10 mouse cellular contexts compared by ENCODE assay signal in the genomic region with DNA sequence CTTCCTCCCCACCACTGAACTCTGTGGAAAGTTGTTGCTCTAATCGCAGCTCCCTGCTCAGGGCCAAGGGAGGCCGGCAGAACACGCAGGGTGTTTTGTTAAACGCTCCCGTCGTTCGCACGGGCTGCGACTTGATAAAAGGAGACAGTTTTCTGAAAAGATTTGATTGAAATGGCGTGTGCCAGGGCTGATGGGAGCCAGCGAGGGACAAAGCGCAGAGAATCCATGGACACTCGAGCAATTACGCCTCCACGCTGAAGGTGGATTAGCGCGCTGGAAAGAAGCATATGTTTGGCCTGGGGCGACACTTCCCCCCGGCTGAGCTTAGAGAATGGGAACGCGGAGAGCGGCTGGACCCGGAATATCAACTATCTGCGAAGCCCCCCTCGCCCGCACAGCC. TPM values are rescaled to one million over a fixed set of nuclear protein-coding genes. Genes with fewer than 3 reads are reported as not detected.
DNase-seq lines count a peak whose midpoint lies in the region; ATAC-seq and TF ChIP-seq lines count a peak whose summit lies in the region.
"Had no signal": no experiment of that assay in that cellular context is flagged by ENCODE, and none has a peak within 500 bp of the region (broad histone marks: within the 10 kb centered on the region; RNA-seq: fewer than 3 reads in every experiment).

No protein-coding gene starts in this region.

- H3K27me3 ChIP-seq in hindbrain, embryonic 10.5 days (ENCODE audit: insufficient read depth, poor library complexity, severe bottlenecking) = peaks cover 100% of the 10 kb centered on the region
- H3K27me3 ChIP-seq in midbrain, embryonic 13.5 days = peaks cover 99% of the 10 kb centered on the region
- H3K27me3 ChIP-seq in intestine, embryonic 16.5 days (replicated peaks; ENCODE audit: control insufficient read depth, insufficient read depth, low read length) = peaks cover 90% of the 10 kb centered on the region
- H3K27me3 ChIP-seq: Patski had no signal

- TF ChIP-seq CTCF in brain, embryonic 14.5 days (IDR thresholded peaks at IDR 0.05; ENCODE audit: borderline replicate concordance, extremely low read depth, insufficient read depth, insufficient read length) = no peak

- H3K9ac ChIP-seq in midbrain, embryonic 13.5 days (replicated peaks) = no peak overlapping the region
- no peak overlapping the region for H3K9ac ChIP-seq in intestine, embryonic 16.5 days (ENCODE audit: low read depth, low read length)
- H3K9ac ChIP-seq: lung, embryonic 14.5 days had no signal

- H3K4me1 ChIP-seq in hindbrain, embryonic 10.5 days (replicated peaks) = peaks cover 28% of the 10 kb centered on the region
- peaks cover 31% of the 10 kb centered on the region for H3K4me1 ChIP-seq in midbrain, embryonic 13.5 days (replicated peaks)
- H3K4me1 ChIP-seq in intestine, embryonic 16.5 days (ENCODE audit: control insufficient read depth, insufficient read depth, low read length) = no peaks in the 10 kb centered on the region

- no peaks in the 10 kb centered on the region for H3K9me3 ChIP-seq in hindbrain, embryonic 10.5 days
- no peaks in the 10 kb centered on the region for H3K9me3 ChIP-seq in midbrain, embryonic 13.5 days
- no peaks in the 10 kb centered on the region for H3K9me3 ChIP-seq in intestine, embryonic 16.5 days (ENCODE audit: control insufficient read depth, low read length)

- WGBS in hindbrain, embryonic 10.5 days = under 1% methylated on average over 26 of the region's 26 CpGs
- under 1% methylated on average over 26 of the region's 26 CpGs for WGBS in midbrain, embryonic 13.5 days
- 2% methylated on average over 26 of the region's 26 CpGs for WGBS in intestine, embryonic 16.5 days

- ATAC-seq in midbrain, embryonic 13.5 days = peak; percentile 74
- ATAC-seq in CD4-positive, CD25-positive, alpha-beta regulatory T cell, adult 4 months = no peak
- ATAC-seq in intestine, embryonic 16.5 days = no peak
- ATAC-seq: Patski had no signal

- DNase-seq in ES-CJ7 (ENCODE audit: low read depth, low spot score) = peak; percentile 70
- peak; percentile 88 for DNase-seq in brain, embryonic 14.5 days (ENCODE audit: low read depth)
- DNase-seq in hindbrain, embryonic 10.5 days (ENCODE audit: low spot score) = peak; percentile 64
- DNase-seq in cerebellum, adult 9-10 months = no peak
- DNase-seq: lung, embryonic 14.5 days had no signal

- peak overlapping the region; percentile 33 for H3K4me3 ChIP-seq in hindbrain, embryonic 10.5 days
- H3K4me3 ChIP-seq in midbrain, embryonic 13.5 days (replicated peaks) = no peak overlapping the region
- no peak overlapping the region for H3K4me3 ChIP-seq in intestine, embryonic 16.5 days (ENCODE audit: low read length)
- H3K4me3 ChIP-seq: layer of hippocampus, adult 2 months had no signal

- H3K36me3 ChIP-seq in hindbrain, embryonic 10.5 days = no peaks in the 10 kb centered on the region
- no peaks in the 10 kb centered on the region for H3K36me3 ChIP-seq in midbrain, embryonic 13.5 days
- H3K36me3 ChIP-seq in intestine, embryonic 16.5 days (ENCODE audit: control insufficient read depth, insufficient read depth, low read length) = no peaks in the 10 kb centered on the region

- peak overlapping the region; percentile 23; the same call in 1 of the 2 replicates for H3K27ac ChIP-seq in hindbrain, embryonic 10.5 days
- H3K27ac ChIP-seq in midbrain, embryonic 13.5 days = 0 out of 2 replicates have a peak overlapping the region, but pooled peaks have one; percentile 35
- H3K27ac ChIP-seq in intestine, embryonic 16.5 days (ENCODE audit: low read length) = no peak overlapping the region
- H3K27ac ChIP-seq: layer of hippocampus, adult 2 months had no signal

- peak overlapping the region; percentile 34 for H3K4me2 ChIP-seq in midbrain, embryonic 13.5 days (replicated peaks)
- H3K4me2 ChIP-seq in intestine, embryonic 16.5 days (ENCODE audit: low read depth, low read length) = no peak overlapping the region
- H3K4me2 ChIP-seq: lung, embryonic 14.5 days had no signal

- TF ChIP-seq POLR2A in brain, embryonic 14.5 days (IDR thresholded peaks at IDR 0.05; ENCODE audit: borderline replicate concordance, extremely low read depth, insufficient read depth, insufficient read length, poor library complexity, severe bottlenecking) = no peak

RNA-seq across cellular contexts. Expression of gene Tfap2a, which starts 29.3 kb away (rescaled TPM):
- 5.2 and 19.9 TPM in 2 replicates for polyA plus RNA-seq in brain, embryonic 14.5 days (2012; rRNA removed)
- 6.7 and 13.8 TPM in 2 replicates for polyA plus RNA-seq in hindbrain, embryonic 10.5 days (2016; fragmentation: Nextera tagmentation; extraction: Ambion mirVana)
- 8.9 and 9.2 TPM in 2 replicates for polyA plus RNA-seq in midbrain, embryonic 13.5 days (2015; fragmentation: Nextera tagmentation; extraction: Ambion mirVana)
- under 1 TPM in 1 of 2 experiments, not detected in 1; 0.20 TPM for polyA plus RNA-seq in CD4-positive, CD25-positive, alpha-beta regulatory T cell, adult 4 months (2017; shearing (Covaris generic))
- 0.16 and 0.24 TPM in 2 replicates for polyA plus RNA-seq in intestine, embryonic 16.5 days (2015; fragmentation: Nextera tagmentation; extraction: Ambion mirVana)
